Mouse (Mus musculus) liver, postnatal 0 days (tissue): ENCODE results near the gene Smpd1.

Source experiments
- CTCF ChIP-seq: sonication (generic); IDR thresholded peaks from 2 replicates; pipeline ENCODE4 v1.5.1; 2016; ENCODE audit warnings: antibody characterized with exemption, low read depth
- EP300 ChIP-seq: IDR thresholded peaks from 2 replicates; pipeline ENCODE4 v1.6.1; 2016; ENCODE audit warnings: antibody characterized with exemption, low read depth, mild to moderate bottlenecking

- TF ChIP-seq EP300 (no peak), CTCF (no peak)
Observed at GRCm38 (mm10) chr7:105578481-105578880, 24.3 kb downstream of the Smpd1 start.
